Mouse (Mus musculus) liver, embryonic 12.5 days (tissue): ENCODE results near the gene Fcrla. TPM values are rescaled to one million over a fixed set of nuclear protein-coding genes. Genes with fewer than 3 reads are reported as not detected.

Experiments used
- ATAC-seq: fragments of 200-750 bp; cut with Nextera tagmentation; 2 replicates; pipeline ENCODE4 v1.8.0; 2017; ENCODE audit warnings: moderate number of reproducible peaks, mild to moderate bottlenecking, moderate library complexity
- H3K27ac ChIP-seq: fragments of 300-500 bp; sonication (generic); 2 replicates; pipeline ENCODE4 v1.5.1; 2016; ENCODE audit warnings: mild to moderate bottlenecking
- H3K27me3 ChIP-seq: fragments of 300-500 bp; sonication (generic); replicated peaks from 2 replicates; pipeline ENCODE4 v1.6.1; 2016; ENCODE audit warnings: mild to moderate bottlenecking, moderate library complexity
- H3K36me3 ChIP-seq: fragments of 300-500 bp; sonication (generic); 2 replicates; pipeline ENCODE4 v1.6.1; 2016; ENCODE audit warnings: mild to moderate bottlenecking, moderate library complexity
- H3K4me1 ChIP-seq: fragments of 300-500 bp; sonication (generic); 2 replicates; pipeline ENCODE4 v1.6.1; 2016
- H3K4me2 ChIP-seq: fragments of 300-500 bp; sonication (generic); 2 replicates; pipeline ENCODE4 v1.6.1; 2016; ENCODE audit warnings: mild to moderate bottlenecking, moderate library complexity
- H3K4me3 ChIP-seq: fragments of 300-500 bp; sonication (generic); 2 replicates; pipeline ENCODE4 v1.5.1; 2016; ENCODE audit warnings: mild to moderate bottlenecking, moderate library complexity
- H3K9ac ChIP-seq: fragments of 300-500 bp; sonication (generic); 2 replicates; pipeline ENCODE4 v1.6.1; 2016; ENCODE audit warnings: mild to moderate bottlenecking, moderate library complexity
- H3K9me3 ChIP-seq: fragments of 300-500 bp; sonication (generic); replicated peaks from 2 replicates; pipeline ENCODE4 v1.6.1; 2016; ENCODE audit warnings: mild to moderate bottlenecking, moderate library complexity
- WGBS: fragments of 180-500 bp; shearing (Covaris S2); methylation state at CpG from one replicate; pipeline ENCODE4 v1.1.7; 2016; ENCODE audit not compliant: insufficient replicate concordance; 5-methylcytosine and 5-hydroxymethylcytosine counted together
- polyA plus RNA-seq: library from polyadenylated mRNA; unstranded; fragments of >200 nt; fragmentation: Nextera tagmentation; extraction: Ambion mirVana; gene quantifications from 2 replicates; pipeline ENCODE4 v1.2.1, GENCODE M21; 2016

The Fcrla gene
- polyA plus RNA-seq, 1 experiment from 2014 or later = 0.21 TPM

DNA sequence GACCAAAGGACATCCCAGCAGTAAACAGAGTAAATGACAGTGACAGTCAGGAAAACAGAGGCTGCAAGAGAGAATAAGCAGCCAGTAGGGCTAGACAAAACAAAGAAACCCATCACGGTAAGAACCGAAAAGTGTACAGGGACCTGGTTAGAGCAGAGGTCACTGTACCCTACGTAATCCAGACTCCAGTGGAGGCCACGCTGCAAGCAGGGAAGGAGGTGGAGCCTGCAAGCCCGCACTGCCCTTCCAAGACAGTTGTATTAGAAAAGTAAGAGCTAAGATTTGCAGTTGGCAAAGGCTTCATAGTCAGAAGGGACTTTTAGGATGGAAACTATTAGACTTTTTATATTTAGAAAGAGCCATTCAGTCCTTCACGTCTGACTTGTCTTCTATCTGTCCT is 442 bp downstream of the Fcrla start:
- H3K9me3 ChIP-seq = no peaks in the 10 kb centered on the region
- H3K4me3 ChIP-seq = no peak overlapping the region
- H3K9ac ChIP-seq = no peak overlapping the region
- H3K36me3 ChIP-seq = no peaks in the 10 kb centered on the region
- H3K4me1 ChIP-seq = peaks cover 7% of the 10 kb centered on the region; the same call in 1 of the 2 replicates
- 60% methylated on average over 6 of the region's 6 CpGs for WGBS
- no peak overlapping the region for H3K4me2 ChIP-seq
- no peaks in the 10 kb centered on the region for H3K27me3 ChIP-seq
- H3K27ac ChIP-seq = no peak overlapping the region
- no peak for ATAC-seq

DNA sequence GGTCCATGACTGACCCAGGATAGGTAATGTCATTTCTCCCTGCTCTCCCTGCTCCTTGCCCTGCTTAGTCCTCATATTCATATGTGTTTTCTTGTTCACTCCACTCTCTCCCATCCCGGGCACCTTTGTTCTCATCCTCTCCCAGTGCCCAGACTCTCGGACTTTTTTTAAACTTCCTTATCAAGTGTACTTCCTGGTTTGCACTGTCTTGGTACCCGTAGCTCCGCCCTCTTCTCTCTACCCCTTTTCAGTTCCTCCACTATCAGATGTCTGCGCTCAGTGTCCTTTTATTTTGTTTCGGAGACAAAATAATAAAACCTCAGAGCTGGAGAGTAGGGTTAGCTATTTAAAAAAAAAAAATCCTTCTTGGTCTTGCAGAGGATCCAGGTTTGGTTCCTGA is 2.9 kb downstream of the Fcrla start:
- H3K4me2 ChIP-seq = peak overlapping the region; percentile 53
- no peak overlapping the region for H3K27ac ChIP-seq
- peak; percentile 64; the same call in 1 of the 2 replicates for ATAC-seq
- no peaks in the 10 kb centered on the region for H3K36me3 ChIP-seq
- H3K9ac ChIP-seq = no peak overlapping the region
- H3K4me3 ChIP-seq = peak overlapping the region; percentile 34
- H3K4me1 ChIP-seq = peaks cover 7% of the 10 kb centered on the region; the same call in 1 of the 2 replicates
- no peaks in the 10 kb centered on the region for H3K9me3 ChIP-seq
- H3K27me3 ChIP-seq = no peaks in the 10 kb centered on the region
- 31% methylated on average over 6 of the region's 6 CpGs for WGBS

DNA sequence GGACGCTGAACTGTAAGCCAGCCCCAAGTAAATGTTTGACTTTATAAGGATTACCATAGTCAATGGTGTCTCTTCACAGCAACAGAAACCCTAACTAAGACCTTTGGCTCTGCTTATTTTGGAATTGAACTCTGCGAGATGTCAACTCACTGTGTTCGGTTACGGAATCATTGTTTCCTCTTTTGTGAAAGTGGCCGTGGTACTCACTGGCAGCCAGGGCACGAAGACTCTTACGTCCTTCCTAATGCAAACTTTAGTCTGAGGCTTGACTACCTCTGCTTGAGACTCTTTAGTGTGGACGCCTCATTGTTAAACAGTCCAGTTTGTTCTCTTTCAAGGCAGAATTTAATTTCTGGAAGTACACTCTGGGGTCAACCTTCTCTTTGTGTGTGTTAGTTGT is 8.1 kb downstream of the Fcrla start:
- H3K4me1 ChIP-seq = peaks cover 4% of the 10 kb centered on the region; the same call in 1 of the 2 replicates
- H3K27me3 ChIP-seq = peaks cover under 1% of the 10 kb centered on the region; the same call in 1 of the 2 replicates
- H3K4me2 ChIP-seq = no peak overlapping the region
- H3K9ac ChIP-seq = no peak overlapping the region
- H3K4me3 ChIP-seq = no peak overlapping the region
- WGBS = 79% methylated on average over 8 of the region's 8 CpGs
- H3K27ac ChIP-seq = no peak overlapping the region
- no peak for ATAC-seq
- no peaks in the 10 kb centered on the region for H3K9me3 ChIP-seq
- no peaks in the 10 kb centered on the region for H3K36me3 ChIP-seq

DNA sequence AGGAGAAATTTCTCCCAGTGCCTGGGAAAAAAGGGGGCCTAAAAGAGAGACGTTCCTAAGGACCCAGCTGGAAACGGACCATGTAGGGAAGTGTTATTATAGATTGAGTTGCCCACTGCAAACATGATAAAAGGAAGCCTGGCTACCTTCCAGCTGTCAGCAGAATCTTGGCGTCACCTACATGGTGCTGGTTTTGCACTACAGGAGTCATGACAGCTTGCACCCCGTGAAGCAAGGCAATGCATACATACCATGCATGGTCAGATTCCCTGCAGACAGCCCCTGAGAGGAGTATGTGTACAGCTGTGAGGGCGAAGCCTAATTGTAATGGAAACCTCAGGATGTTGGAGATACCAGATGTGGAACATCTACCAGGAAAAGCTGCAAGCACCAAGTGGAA is 11.7 kb downstream of the Fcrla start:
- WGBS = 56% methylated on average over 5 of the region's 5 CpGs
- no peak for ATAC-seq
- H3K27ac ChIP-seq = no peak overlapping the region

GRCm38 (mm10) chr1:170912891-170913615 is 14.3 kb downstream of the Fcrla start, which contains the start of gene Fcrlb:
Gene Fcrlb (minus strand): TSS chr1:170912941.
- Histone ChIP-seq H3K36me3 (no peaks in the 10 kb centered on the region), H3K4me1 (peaks cover 6% of the 10 kb centered on the region), H3K9ac (no peak within 1 kb of the TSS), H3K27me3 (peaks cover 50% of the 10 kb centered on the region), H3K9me3 (no peaks in the 10 kb centered on the region), H3K4me2 (no peak within 1 kb of the TSS), H3K27ac (no peak within 1 kb of the TSS), H3K4me3 (no peak within 1 kb of the TSS)
- no peak for ATAC-seq
- 50% methylated on average over 5 of the region's 5 CpGs for WGBS

More for the DNA sequence above, 11.7 kb downstream of the Fcrla start:
- no peak overlapping the region for H3K4me2 ChIP-seq
- H3K4me1 ChIP-seq = no peaks in the 10 kb centered on the region
- H3K9ac ChIP-seq = no peak overlapping the region
- H3K36me3 ChIP-seq = no peaks in the 10 kb centered on the region
- H3K27me3 ChIP-seq = peaks cover 25% of the 10 kb centered on the region
- no peaks in the 10 kb centered on the region for H3K9me3 ChIP-seq
- H3K4me3 ChIP-seq = no peak overlapping the region

DNA sequence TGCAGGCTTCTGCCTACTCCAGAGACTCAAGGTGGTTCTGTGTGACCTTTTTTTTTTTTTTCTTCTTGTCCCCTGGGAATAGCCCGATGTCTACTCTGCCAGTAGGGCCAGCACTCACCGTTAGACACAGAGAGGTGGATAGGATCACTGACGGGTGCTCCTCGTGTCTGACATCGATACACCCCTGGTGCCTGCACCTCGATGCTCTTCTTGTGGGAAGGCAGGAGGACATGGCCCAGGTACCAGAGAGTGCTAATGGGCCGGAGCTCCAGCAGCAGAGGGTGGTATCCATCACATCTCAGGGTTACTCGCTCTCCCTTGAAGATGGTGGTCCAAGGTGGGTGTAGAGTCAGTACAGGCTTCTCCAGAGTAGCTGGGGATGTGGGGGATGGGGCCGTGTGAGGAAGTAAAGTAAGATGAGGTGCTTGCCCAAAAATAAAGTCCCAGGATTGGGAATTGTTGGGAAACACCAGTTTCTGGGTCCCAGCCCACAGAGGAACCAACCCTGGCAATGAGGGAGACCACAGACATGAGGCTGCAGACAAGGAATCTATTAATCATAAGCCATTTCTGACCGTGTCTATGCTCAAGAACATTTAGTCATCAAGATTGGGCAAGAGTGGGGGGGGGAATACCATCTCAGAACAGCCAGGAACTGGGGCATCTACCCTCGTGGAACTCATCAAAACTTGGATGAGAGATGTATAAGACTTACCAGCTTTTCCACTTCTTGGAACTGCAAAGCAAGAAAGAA is 15.3 kb downstream of the Fcrla start:
- 58% methylated on average over 11 of the region's 11 CpGs for WGBS
- Histone ChIP-seq H3K27me3 (peaks cover 59% of the 10 kb centered on the region), H3K4me3 (no peak overlapping the region), H3K36me3 (no peaks in the 10 kb centered on the region), H3K27ac (no peak overlapping the region), H3K9ac (no peak overlapping the region), H3K9me3 (no peaks in the 10 kb centered on the region), H3K4me2 (no peak overlapping the region), H3K4me1 (peaks cover 16% of the 10 kb centered on the region)
- no peak for ATAC-seq

DNA sequence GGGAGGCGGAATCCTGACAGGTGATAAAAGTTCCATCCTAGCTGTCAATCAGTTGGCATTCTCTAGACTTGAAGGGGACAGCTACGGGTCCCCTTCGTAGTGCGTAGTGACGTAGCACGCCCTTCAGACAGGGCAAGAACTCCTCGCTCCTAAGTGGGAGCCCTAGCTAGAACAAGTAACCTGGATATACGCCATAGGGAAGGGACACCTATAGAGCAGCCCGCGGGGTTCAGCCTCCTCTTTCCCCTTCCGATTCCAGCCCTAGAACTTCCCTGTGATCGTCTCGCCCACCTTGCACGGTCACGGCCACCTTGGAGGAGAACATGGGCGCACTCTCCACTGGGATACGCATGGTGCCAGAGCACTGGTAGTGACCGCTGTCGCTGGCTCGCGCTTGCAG is 19.0 kb downstream of the Fcrla start:
- Histone ChIP-seq H3K9ac (no peak overlapping the region), H3K9me3 (no peaks in the 10 kb centered on the region), H3K27ac (no peak overlapping the region), H3K27me3 (peaks cover 85% of the 10 kb centered on the region), H3K36me3 (no peaks in the 10 kb centered on the region), H3K4me3 (peak overlapping the region; percentile 46), H3K4me2 (peak overlapping the region; percentile 67), H3K4me1 (peaks cover 16% of the 10 kb centered on the region)
- 7% methylated on average over 21 of the region's 21 CpGs for WGBS
- ATAC-seq = no peak

GRCm38 (mm10) chr1:170907456-170908191 is 19.8 kb downstream of the Fcrla start:
- Histone ChIP-seq H3K4me2 (peak overlapping the region; percentile 67), H3K27ac (no peak overlapping the region), H3K4me1 (peaks cover 16% of the 10 kb centered on the region), H3K36me3 (no peaks in the 10 kb centered on the region), H3K27me3 (peaks cover 85% of the 10 kb centered on the region), H3K4me3 (peak overlapping the region; percentile 46), H3K9me3 (no peaks in the 10 kb centered on the region), H3K9ac (no peak overlapping the region)
- WGBS = 1% methylated on average over 71 of the region's 71 CpGs
- ATAC-seq = 0 out of 2 replicates have a peak, but pooled peaks have one; percentile 24

GRCm38 (mm10) chr1:170907111-170907455 is 20.3 kb downstream of the Fcrla start:
- Histone ChIP-seq H3K27ac (no peak overlapping the region), H3K27me3 (peaks cover 85% of the 10 kb centered on the region), H3K4me2 (peak overlapping the region; percentile 67), H3K36me3 (no peaks in the 10 kb centered on the region), H3K9ac (no peak overlapping the region), H3K9me3 (no peaks in the 10 kb centered on the region), H3K4me1 (peaks cover 16% of the 10 kb centered on the region), H3K4me3 (peak overlapping the region; percentile 46)
- WGBS = 30% methylated on average over 11 of the region's 11 CpGs
- ATAC-seq = no peak

GRCm38 (mm10) chr1:170903485-170903884 is 23.9 kb downstream of the Fcrla start:
- Histone ChIP-seq H3K9ac (no peak overlapping the region), H3K36me3 (no peaks in the 10 kb centered on the region), H3K27me3 (peaks cover 64% of the 10 kb centered on the region), H3K4me2 (no peak overlapping the region), H3K9me3 (no peaks in the 10 kb centered on the region), H3K27ac (no peak overlapping the region), H3K4me3 (no peak overlapping the region), H3K4me1 (peaks cover 19% of the 10 kb centered on the region)
- WGBS = 45% methylated on average over 5 of the region's 5 CpGs
- ATAC-seq = no peak

- Histone ChIP-seq H3K4me2 (peak overlapping the region; percentile 57), H3K9me3 (no peaks in the 10 kb centered on the region), H3K36me3 (no peaks in the 10 kb centered on the region), H3K27ac (no peak overlapping the region), H3K27me3 (peaks cover 52% of the 10 kb centered on the region), H3K4me1 (peaks cover 4% of the 10 kb centered on the region), H3K4me3 (no peak overlapping the region), H3K9ac (no peak overlapping the region)
- 29% methylated on average over 10 of the region's 10 CpGs for WGBS
- peak; percentile 57; the same call in 1 of the 2 replicates for ATAC-seq
Measured at GRCm38 (mm10) chr1:170901536-170902238, 25.7 kb downstream of the Fcrla start.
